Mouse (Mus musculus) left cerebral cortex, postnatal 4 days (tissue): ENCODE measurements around the gene Tgm2. TPM values are rescaled to one million over a fixed set of nuclear protein-coding genes. Genes with fewer than 3 reads are reported as not detected.

Experiments
- DNase-seq: peaks from one replicate; pipeline ENCODE4 v3.0.0-alpha.2; 2022
- intact Hi-C: fragments of 180-260 bp; cut with DNase I; formaldehyde crosslinking; loops from one replicate; pipeline ENCODE4 v1.15.1; 2025
- total RNA-seq, 2 experiments: library from RNA; stranded (reverse); gene quantifications; 2 replicates each; pipeline ENCODE4 v1.2.3; 2021

Gene Tgm2
- total RNA-seq, 2 experiments from 2014 or later, result 7.0 to 9.7 TPM

GRCm38 (mm10) chr2:158142981-158143380, 3.3 kb downstream of the Tgm2 start:
- intact Hi-C loops, result no loop called here
- DNase-seq, result no peak

DNA sequence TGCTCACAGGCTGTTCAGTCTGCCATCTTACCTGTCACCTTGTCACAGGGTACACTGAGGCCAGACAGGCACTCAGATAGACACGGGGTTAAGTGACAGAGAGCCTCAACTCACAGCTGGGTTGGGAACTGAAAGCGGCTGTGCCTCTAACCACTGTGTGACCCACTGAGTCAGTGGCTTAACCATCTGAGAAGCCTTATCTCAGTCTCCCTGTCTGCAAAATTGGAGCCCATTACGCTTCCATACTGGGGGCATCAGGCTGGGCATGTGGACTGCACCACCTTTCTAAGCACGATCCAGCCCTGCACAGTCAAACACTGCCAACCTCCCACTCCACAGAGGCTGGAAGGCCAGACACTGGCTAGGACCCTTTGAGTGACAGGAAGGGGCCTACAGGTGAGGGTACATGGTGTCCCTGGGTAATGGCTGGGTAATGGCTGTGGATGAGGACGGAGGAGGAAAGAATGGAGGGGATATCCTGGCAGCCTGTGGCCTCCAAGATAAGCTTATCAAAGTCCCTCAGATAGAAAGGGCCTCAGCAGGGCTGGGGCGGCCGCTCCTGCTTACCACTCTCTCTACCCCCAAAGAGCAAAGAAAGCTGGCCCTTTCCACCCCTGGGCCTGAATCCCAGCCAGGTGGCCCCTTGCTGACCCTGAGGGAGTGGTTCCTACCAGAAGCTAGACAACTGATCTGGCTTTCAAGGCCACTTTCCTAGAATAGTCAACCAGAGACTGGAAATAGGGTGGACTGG, 4.4 kb downstream of the Tgm2 start:
- no peak for DNase-seq
- intact Hi-C loops, result no loop called here

- no peak for DNase-seq
- intact Hi-C loops, result no loop called here
These were observed 5.0 kb downstream of the Tgm2 start for GRCm38 (mm10) chr2:158141271-158141670.

GRCm38 (mm10) chr2:158140664-158141063, 5.6 kb downstream of the Tgm2 start:
- intact Hi-C loops, result no loop called here
- DNase-seq, result no peak

DNA sequence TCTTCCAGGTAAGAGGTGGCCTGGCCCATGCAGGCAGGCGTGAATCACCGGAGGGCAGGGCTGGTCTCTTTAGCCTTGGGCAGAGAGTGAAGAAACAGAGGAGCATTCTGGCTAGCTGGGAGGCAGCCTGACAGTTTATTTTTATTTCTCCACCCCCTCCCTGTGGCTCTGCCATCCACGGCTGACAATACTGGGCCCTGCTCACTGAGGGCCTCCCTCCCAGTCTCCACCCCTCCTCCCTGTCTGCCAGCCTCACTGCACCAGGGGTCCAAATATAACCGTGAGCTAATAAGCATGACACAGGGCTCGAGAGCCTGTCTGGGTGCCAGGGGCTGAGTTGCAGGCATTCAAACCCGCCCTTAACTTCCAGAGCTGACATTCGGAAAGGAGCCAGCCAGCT, 6.6 kb downstream of the Tgm2 start:
- intact Hi-C loops, result no loop called here
- DNase-seq, result peak; percentile 72

GRCm38 (mm10) chr2:158138778-158139177, 7.5 kb downstream of the Tgm2 start:
- intact Hi-C loops, result no loop called here
- DNase-seq, result no peak

GRCm38 (mm10) chr2:158137771-158138170, 8.5 kb downstream of the Tgm2 start:
- intact Hi-C loops, result no loop called here
- DNase-seq, result no peak

GRCm38 (mm10) chr2:158136205-158136604, 10.0 kb downstream of the Tgm2 start:
- intact Hi-C loops, result no loop called here
- DNase-seq, result no peak

DNA sequence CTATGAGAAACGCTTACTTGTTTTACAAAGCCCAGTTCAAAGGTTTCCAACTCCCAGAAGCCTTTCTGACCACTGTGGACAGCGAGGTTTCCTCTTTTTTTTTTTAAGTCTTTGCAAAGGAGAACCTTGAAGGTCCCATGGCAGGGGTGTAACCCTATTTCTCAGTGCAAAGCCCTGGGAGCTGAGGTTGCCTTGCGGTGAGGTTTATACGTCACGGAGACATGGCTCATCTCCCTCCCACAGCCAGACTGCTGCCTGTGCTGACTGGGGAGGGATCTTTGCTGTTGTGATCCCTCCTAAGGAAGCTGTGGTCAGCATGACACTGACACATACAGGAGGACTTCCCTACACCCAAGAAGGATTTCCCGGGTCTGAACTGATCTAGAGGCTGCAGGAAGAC, 13.2 kb downstream of the Tgm2 start:
- intact Hi-C loops, result no loop called here
- DNase-seq, result no peak

DNA sequence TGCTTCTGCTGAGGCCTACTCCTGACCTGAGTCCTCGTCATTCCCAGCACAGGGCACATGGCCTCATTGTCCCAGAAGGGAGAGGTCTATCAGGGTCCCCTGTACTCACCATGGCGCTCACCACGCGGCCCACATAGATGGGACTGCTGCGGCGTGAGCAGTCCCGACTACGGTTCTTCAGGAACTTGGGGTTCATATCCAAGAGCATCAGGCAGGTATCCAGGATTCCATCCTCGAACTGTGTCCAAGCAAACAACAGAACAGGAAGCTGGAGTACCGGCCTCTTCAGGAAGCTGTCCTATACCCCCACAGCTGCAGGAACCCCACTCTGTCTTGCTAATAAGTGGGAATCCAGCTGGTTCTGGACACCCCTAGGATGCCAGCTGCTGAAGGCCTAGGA, 13.9 kb downstream of the Tgm2 start:
- DNase-seq, result no peak
- intact Hi-C loops, result no loop called here

GRCm38 (mm10) chr2:158131197-158131835, 14.9 kb downstream of the Tgm2 start:
- intact Hi-C loops, result no loop called here
- no peak for DNase-seq

- DNase-seq, result peak; percentile 61
- intact Hi-C loops, result no loop called here
These were observed 15.7 kb downstream of the Tgm2 start for GRCm38 (mm10) chr2:158130391-158130986.

GRCm38 (mm10) chr2:158129291-158130002, 16.8 kb downstream of the Tgm2 start:
- DNase-seq, result no peak
- intact Hi-C loops, result no loop called here

DNA sequence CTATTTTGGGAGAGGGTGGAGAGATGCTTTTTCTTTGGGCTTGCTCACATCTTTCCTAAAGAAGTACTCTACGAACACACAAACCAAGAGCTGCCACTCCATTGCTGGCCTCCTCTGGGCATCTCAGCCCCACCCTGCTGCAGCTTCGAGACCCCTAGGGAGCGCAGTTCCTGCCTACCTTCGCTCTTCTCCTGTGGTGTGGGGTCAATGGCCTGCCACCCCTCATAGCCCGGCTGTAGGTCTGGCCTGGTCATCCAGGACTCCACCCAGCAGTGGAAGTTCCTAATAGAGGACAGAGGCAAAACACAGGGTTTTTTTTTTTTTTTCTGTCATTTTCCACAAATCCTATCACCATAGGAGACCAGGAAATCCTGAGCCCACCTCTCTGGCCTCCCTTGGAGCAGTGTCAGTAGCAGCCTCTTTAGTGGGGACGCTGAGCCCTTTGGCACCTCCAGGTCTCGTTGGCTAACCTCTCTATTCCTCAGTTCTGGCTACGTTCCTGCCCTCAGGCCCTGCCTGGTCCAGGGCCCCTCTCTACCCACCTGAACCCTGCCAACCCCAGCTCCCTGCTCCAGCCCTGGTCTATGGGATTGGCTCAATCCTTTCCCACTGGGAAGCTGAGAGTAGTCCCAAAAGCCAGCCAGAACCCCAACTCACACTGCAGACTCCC, 17.6 kb downstream of the Tgm2 start:
- intact Hi-C loops, result no loop called here
- no peak for DNase-seq

GRCm38 (mm10) chr2:158127872-158128271, 18.4 kb downstream of the Tgm2 start:
- no peak for DNase-seq
- intact Hi-C loops, result no loop called here

DNA sequence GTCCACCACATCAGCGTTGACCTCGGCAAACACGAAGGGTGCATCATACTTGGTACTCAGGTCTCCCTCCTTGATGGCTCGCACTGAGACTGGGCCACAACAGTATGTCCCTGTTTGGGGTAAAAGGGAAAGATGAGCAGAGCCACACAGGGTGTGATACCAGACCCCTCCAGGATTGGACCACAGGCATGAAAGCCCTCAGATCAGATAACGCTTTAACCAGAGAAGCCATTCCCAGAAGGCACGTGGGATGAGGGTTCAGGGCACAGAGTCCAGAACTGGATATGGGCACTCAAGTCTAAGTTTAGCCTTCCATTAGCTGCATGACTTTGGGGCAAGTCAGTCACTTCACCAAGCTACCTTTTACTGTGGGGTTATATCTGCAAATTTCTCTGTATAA, 19.0 kb downstream of the Tgm2 start:
- intact Hi-C loops, result no loop called here
- no peak for DNase-seq

DNA sequence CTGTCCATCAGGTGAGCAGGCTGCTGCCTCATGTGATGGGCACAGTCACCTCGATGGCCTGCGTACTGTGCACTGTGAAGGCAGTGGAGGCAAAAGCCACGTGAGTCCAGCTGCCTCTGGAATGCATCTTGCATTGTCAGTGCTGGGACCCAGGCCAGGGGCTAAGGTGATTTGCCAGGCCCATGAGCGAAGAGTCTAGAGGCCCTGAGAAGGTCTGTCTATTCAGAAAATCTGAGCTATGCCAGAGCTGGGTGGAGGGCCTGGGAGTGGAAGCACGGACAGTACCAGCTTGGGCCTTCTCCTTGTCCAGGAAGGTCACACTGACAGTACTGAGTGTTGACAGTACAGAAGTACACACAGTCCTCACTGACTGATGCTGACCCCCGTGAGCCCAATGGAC, 23.4 kb downstream of the Tgm2 start:
- no peak for DNase-seq
- intact Hi-C loops, result no loop called here

- intact Hi-C loops, result no loop called here
- DNase-seq, result peak; percentile 68
These were observed 24.4 kb downstream of the Tgm2 start for GRCm38 (mm10) chr2:158121645-158122326.

DNA sequence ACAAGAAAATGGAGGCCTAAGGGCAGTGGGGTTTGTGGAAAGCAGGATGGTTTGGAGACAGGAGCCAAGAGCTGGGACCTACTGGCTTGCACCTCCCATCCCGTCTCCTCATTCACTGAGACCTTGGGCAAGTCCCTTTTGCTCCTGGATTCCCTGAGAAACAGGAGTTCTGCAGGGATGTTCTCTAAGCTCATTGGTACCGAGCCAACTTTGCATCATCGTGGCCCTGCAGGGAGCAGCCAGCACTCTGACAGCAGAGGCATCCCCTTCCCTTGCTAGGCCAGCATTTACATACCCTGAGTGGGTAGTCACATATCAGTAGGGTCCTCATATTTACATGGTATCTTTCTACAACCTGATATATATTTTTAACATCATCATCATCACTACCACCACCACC, 25.4 kb downstream of the Tgm2 start:
- DNase-seq, result no peak
- intact Hi-C loops, result no loop called here

- no peak for DNase-seq
- intact Hi-C loops, result no loop called here
These were observed 26.0 kb downstream of the Tgm2 start for GRCm38 (mm10) chr2:158120211-158120610.
